Mouse (Mus musculus) spleen, postnatal 4 days (tissue): ENCODE measurements around the gene AC134908.4.

Experiments used
- DNase-seq, 2 experiments: peaks; one replicate each; pipeline ENCODE4 v3.0.0; 2022; ENCODE audit warnings: low spot score in 2 of 2

The AC134908.4 gene

DNA sequence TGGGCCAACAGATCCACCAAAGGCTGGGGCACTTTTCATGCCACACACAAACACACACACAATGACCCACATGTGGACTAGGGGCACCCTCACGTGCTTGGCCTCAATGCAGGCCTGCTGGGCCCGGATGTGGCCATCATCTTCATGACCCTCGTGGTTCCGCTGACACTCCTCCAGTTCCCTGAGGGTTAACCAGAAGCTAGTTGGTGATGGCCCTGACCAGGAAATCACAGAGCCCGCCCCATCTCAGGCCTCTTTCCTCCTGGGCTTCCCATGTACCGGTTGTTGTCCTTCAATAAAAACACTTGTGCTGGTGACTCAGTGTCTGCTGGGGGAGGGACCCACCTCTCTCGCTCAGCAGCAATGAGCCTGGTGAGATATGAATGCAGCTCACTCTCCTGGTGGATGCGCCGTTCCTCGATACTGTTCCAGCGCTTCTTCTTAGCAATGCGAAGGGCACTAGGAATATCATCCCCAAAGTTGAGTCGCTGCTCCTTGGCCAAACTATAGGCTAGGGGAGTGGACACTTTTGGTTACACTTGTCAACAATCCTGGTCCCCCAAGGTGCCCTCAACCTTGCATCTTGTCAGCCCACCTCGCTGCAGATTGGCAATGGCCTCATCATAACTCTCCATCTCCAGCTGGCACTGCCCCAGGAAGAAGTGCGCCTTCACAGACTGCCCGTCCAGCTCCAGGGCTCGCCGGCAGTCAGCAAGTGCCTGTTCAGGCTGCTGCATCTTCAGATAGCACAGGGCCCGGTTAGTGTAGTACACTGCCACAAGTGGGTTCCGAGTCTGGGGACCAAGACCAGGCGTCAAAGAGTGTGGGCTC lies 36.2 kb upstream of the AC134908.4 start:
- peak in 1 of 2 experiments; percentile 41 for DNase-seq

DNA sequence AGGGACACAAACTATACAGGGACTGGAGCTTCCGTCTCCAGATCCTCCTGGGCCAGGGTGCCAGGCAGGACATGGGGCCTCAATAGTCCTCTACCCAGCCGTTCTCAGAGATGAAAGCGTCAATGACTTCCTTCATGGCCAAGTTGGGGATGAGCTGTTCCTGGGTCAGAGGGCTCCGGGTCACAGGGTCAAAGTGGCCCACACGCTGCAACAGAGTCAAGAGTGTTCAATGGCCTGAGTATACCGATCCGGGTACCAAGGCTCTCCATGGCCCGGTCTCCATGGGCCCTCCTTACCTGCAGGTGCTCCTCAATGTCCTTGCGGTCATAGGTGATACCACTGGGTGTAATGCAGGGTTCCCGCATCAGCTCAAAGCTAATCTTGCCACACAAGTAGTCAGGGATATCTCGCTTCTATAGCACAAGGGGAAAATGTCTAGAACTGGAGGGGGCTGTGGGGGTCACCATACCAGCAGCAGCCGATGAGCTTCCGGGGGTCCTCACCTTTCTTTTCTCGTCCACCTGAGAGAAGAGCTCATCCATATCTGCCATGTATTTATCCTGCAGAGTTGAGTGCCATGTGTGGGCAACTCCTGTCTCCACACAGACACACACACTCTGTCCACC lies 35.5 kb upstream of the AC134908.4 start:
- no peak for DNase-seq

DNA sequence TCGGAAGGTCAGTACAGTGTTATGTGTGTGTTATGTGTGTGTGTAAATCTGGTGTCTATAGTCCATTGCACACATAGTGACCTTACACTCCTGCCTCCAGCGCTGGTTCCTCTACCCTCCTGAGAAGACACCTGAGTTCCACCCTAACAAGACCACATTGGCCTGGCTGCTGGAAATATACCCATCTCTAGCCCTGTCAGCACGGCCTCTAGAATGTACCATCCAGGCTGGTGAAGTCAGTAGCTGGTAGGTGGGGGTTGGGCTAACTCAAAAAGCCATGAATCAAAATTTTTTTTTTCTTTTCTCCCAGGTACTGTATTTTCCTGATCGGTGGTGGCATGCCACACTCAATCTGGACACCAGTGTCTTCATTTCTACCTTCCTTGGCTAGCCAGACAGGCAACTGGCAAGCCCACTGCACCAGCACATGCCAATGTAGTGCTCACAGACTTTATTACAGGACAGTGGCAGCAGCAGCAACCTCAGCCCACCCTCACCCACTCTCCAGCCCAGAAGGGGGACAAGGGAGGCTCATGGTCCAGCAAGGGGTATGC lies 34.8 kb upstream of the AC134908.4 start:
- DNase-seq, result no peak

DNA sequence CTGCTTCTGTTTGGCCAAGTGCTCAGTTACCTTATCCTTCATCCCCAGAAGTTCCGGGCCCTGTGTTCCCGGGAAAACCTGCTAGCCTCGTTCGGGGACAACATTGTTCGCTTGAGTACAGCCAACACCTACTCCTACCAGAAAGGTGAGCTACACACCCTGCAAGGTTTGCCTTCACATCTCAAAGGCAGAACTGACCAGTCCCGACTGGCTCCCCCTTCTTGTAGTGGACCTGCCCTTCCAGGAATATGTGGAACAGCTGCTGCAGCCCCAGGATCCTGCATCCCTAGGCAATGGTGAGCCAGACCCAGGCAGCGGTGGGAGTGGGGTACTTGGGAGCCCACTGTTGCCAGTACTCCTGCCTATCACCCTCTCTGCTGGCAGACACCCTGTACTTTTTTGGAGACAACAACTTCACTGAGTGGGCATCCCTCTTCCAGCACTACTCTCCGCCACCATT lies 34.1 kb upstream of the AC134908.4 start:
- DNase-seq, result no peak

DNA sequence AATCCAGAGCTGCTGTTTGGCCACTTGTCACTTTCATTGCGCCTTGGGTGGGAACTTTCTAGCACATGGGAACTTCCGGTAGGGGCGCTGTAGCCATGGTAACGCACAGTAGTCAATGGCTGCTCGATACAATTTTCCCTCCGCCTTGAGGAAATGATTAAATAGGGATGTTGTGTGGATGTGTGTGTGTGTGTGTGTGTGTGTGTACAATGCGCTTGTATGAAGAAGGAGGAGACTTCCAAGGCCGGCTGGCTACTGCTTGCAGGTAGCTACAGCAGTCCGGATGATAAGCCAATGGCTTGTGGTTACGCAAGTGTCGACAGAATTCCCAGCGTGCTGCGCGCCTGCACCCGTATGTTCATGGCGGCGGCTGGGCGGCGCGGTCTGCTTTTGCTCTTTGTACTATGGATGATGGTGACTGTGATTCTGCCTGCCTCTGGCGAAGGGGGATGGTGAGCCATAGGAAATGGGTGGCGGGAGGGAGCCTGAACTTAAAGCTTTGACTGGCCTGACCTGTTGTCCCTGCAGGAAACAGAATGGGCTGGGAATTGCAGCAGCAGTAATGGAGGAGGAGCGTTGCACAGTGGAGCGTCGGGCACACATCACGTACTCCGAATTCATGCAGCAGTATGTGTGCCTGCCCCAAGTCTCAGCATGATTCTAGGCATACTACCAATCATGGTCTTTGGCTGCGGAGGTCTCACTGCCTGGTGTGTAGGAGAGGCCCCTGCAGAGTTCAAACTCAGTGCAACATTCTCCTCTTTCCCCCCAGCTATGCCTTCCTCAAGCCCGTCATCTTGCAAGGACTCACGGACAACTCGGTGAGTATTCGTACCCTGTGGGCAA lies 33.5 kb upstream of the AC134908.4 start, which contains the start of gene Jmjd8:
TSS of gene Jmjd8 (plus strand) at position 156 of the 846 bp plus-strand sequence.
- peak; percentile 69 to 83 for DNase-seq

DNA sequence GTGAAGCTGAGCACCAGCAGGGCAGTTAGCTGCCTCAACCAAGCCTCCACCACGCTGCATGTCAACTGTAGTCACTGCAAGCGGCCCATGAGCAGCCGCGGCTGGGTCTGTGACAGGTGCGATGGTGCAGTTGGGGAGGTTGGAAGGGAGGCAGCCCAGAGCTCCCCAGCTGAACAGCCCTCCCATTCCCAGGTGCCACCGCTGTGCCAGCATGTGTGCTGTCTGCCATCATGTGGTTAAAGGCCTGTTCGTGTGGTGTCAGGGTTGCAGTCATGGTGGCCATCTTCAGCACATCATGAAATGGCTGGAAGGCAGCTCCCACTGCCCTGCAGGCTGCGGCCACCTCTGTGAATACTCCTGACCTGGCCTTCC lies 32.8 kb upstream of the AC134908.4 start:
- DNase-seq, result no peak

DNA sequence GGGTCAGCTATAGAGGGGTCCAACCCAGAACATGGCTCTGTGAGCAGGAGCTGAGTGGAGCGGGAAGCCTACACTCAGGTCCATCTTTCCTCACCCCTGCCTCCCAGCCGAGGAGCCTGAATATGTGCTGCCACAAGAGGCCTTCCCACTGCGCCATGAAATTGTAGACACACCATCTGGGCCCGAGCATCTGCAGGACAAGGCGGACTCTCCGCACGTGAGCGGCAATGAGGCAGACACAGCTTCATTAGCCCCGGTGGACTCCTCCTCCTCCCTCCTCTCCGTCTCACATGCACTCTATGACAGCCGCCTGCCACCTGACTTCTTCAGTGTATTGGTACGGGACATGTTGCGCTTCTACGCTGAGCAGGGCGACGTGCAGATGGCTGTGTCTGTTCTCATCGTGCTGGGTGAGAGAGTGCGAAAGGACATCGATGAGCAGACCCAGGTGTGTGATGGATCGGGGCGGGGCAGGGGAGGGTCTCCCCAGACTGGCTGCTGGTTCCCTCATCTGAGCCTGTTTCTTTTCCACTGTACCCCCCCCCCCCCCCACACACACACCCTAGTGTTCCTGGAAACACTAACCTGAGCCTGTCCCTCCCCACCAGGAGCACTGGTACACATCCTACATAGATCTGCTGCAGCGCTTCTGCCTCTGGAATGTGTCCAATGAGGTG lies 32.2 kb upstream of the AC134908.4 start:
- DNase-seq, result no peak

DNA sequence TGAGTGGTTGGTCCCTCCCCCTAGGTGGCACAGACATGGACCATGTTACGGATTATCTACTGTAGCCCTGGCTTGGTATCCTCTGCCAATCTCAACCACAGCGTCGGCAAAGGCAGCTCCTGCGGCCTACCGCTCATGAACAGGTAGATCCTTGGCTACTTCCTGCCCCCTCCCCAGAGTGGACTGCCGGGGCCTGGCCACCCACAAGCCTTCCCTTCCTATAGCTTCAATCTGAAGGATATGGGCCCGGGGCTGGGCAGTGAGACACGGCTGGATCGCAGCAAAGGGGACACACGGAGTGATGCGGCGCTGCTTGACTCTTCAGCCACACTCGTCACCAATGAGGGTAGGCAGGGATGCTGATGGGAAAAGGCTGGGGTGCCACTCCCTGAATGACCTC lies 31.6 kb upstream of the AC134908.4 start:
- no peak for DNase-seq

DNA sequence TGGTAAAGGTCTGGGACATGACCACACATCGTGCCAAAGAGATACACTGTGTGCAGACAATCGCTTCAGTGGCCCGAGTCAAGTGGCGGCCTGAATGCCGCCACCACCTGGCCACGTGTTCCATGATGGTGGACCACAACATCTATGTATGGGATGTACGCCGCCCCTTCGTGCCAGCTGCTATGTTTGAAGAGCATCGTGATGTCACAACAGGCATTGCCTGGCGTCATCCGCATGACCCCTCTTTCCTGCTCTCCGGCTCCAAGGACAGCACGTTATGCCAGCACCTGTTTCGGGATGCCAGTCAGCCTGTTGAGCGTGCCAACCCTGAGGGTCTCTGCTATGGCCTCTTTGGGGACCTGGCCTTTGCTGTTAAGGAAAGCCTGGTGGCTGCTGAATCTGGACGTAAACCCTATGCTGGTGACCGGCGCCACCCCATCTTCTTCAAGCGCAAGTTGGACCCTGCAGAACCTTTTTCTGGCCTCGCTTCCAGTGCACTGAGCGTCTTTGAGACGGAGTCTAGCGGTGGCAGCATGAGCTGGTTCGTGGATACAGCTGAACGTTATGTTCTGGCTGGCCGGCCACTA lies 30.6 kb upstream of the AC134908.4 start:
- no peak for DNase-seq

DNA sequence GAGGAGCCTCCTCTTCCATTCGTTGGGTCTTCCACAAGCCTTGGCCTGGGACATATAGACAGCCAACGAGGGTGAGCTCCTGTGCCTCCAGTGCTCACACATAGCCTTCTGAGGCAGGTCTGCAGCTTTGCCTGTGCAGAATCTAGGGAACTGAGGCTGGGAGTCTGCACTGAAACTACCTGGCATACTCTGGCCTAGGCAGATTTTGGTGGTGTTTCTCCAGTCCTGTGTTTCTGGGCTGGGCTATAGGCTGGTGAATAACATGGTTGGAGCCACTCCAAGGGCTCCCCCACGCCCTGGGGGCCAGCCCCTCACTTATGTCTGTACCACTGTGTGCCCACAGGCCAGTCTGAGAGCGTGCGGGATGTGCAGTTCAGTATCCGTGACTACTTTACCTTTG lies 29.9 kb upstream of the AC134908.4 start:
- no peak for DNase-seq

DNA sequence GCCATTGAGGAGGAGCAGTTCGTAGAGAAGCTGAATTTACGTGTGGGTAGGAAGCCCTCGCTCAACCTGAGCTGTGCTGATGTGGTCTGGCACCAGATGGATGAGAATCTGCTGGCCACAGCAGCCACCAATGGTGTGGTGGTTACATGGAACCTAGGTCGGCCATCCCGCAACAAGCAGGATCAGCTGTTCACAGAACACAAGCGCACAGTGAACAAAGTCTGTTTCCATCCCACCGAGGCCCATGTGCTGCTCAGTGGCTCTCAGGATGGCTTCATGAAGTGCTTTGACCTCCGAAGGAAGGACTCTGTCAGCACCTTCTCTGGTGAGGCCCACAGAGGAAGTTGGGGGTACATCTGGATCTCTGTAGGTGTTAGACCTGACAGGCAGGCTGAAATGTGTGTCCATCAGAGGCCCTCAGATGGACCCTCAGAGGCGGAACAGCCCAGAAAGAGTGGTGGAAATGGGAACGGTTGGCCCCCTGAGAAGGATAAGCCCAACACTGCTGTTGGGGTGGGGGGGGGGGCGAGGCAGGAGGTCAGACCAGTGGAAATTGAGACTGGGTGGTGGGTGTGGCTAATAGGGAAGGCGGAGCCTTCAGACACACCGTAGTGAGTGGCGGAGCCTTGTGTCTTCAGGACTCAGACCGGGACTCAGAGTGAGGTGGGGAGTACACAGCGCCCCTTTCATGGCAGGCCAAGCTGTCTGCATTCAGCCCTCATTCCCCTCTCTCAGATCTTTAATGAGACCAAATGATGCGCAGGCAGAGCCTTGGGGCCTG lies 29.1 kb upstream of the AC134908.4 start:
- no peak for DNase-seq

DNA sequence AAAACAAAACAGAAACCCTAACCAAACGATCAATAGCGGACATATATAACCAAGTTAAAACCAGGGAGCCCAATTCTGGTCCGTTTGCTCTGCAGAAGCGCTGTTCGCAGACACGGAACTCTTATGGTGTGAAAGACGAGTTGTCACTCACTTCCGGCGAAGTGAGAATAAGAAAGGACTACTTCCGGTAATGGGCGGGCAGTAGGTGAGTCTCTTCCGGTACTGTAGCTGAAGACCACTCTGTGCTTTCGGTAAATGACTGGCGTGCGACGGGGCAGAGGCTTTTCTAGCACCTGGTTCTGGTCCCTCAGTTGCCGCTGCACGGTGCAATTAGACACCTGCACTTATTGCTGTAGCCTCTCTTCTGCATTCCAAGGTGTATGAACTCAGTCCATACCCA lies 28.0 kb upstream of the AC134908.4 start, which contains the start of gene Wdr24:
TSS of gene Wdr24 (plus strand) at position 176 of the 400 bp plus-strand sequence.
- peak; percentile 77 to 84 for DNase-seq

DNA sequence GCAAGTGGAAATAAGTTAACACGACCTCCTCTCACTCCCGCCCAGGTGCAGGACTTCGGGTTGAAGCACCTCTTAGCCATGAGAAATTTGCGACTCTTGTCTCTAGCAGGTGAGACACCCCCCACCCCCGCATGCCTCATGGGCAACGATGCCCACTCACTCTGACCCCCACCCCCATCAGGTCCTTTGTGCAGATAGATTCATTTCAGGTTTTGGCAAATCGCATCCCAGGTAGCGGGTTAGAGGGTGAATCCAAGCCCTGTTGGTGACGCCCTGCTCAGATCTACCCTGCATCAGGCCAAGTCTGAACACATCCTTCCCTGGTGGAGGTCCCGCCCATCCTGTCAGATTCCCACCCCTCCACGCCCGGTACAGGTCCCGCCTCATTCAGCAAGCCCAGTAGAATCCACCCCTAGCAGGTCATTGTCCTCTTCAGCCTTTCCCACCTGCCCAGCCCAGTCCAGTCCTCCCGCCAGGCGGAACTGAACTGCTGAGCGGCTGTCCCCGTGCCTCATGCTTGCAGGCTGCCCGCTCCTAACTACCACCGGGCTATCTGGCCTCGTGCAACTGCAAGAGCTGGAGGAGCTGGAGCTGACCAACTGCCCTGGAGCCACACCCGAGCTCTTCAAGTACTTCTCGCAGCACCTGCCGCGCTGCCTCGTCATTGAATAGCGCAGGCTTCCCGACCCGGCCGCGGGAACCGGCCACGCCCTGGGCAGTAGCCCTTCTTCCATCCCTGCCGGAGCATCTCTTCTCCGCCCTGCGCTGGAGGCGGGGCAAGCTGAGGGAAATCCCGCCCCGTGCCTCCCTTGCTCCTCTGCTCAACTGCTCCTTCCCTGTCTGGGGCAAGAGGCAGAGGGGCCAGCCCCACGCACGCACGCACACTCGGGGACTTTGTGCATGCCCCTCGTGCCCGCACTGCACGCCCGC lies 23.7 kb upstream of the AC134908.4 start:
- peak; percentile 24 to 65 for DNase-seq

DNA sequence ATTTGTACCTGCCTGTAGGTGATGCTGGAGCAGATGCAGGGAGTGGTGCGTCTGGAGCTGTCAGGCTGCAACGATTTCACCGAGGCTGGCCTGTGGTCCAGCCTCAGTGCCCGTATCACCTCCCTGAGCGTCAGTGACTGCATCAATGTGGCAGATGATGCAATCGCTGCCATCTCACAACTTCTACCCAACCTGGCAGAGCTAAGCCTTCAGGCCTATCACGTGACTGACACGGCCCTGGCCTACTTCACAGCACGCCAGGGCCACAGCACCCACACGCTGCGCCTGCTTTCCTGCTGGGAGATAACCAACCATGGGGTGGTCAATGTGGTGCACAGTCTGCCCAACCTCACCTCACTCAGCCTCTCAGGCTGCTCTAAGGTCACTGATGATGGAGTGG lies 22.2 kb upstream of the AC134908.4 start:
- no peak for DNase-seq

DNA sequence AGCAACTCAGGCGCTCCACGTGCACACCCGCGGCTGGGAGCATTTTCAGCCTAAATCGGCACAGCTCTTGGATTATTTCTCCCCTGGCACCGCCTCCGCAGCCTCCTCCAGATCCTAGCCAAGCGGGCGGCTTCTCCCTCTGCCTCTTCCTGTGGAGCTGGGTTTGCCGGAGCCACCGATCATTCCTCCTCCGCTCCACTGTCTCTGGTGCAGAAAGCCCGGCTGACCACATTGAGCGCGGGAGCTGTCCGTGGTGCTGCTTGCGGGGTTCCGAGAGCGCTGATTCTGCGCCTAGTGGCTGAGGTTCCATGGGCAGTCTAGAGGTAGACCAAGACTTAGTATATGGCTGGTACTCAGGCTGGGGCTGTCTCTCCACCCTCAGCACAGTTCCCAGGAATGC lies 18.0 kb upstream of the AC134908.4 start:
- peak; percentile 78 to 94 for DNase-seq

DNA sequence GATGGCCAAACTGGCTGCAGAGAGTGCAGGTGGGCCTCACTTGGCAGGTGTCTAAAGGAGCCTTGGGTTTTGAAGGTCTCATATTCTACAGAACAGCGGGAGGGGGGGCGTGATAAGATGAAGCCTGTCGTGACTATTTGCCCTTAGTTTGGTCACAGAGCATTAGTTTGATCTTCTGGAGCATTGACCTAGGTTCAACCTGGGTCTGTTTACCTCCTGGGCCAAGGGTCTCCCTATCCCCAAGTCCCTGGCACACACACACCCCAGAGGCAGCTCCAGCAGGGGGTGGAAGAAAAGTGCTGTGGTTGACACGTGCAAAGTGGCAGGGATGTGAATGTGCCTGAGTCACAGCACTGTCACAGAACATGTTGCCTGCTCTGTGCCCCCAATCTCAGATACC lies 15.4 kb upstream of the AC134908.4 start:
- DNase-seq, result no peak

DNA sequence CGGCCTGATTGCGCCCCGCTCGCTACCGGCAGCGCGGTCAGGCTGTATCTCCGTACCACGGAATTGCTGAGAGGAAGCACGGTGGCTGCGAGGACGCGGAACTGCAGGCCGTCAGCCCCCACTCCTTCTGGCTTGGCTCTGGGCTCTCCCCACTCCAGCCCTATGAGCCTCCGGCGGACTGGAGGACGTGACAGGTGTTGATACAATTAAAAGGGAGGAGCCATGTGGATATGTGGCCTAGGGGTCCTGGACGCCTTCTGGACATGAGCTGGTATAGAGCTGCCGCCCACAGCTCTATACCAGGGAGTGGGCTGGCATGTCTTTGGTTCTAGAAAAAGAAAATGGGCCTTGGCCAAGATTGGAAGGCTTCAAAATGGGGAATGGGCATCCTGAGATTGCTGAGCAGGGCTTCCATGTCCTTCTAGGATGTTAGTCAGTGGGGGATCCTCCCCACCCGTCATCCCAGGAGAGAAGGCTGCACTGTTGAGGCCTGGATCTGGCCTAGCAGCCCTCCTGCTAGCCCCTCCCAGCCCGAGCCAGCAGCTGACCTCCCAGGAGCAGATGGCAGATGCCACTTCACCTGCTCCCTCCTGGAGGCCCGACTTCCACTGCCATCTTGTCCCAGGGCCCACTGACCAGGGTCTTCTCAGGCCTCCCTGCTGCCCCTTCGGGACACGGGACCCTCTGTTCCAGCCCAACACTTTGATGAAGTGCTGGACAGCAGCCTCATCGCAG lies 14.3 kb upstream of the AC134908.4 start:
- DNase-seq, result no peak
